Mouse (Mus musculus) CH12.LX (cell line): ENCODE results near the gene Nxpe5.

ENCODE experiments used
- BHLHE40 ChIP-seq: IDR thresholded peaks from 2 replicates; pipeline ENCODE4 v1.6.1; 2011; ENCODE audit warnings: mild to moderate bottlenecking, low read depth, low read length, improper control_type of control experiment
- CTCF ChIP-seq, 2 experiments: IDR thresholded peaks in 1 of 2; conservative IDR thresholded peaks in 1 of 2; 2 replicates each; pipeline ENCODE4 v1.5.1; 2011 to 2012; ENCODE audit warnings: low read depth in 2 of 2, low read length in 2 of 2, improper control_type of control experiment in 1 of 2, inconsistent platforms in 1 of 2, mild to moderate bottlenecking in 1 of 2, moderate library complexity in 1 of 2
- ELF1 ChIP-seq: IDR thresholded peaks from 2 replicates; pipeline ENCODE4 v1.6.1; 2014; ENCODE audit warnings: low read depth, mild to moderate bottlenecking, inconsistent platforms, low read length, improper control_type of control experiment
- EP300 ChIP-seq: IDR thresholded peaks from 2 replicates; pipeline ENCODE4 v1.6.1; 2011; ENCODE audit warnings: low read length, improper control_type of control experiment
- IRF4 ChIP-seq: IDR thresholded peaks from 2 replicates; pipeline ENCODE4 v1.6.1; 2014; ENCODE audit warnings: low read depth, mild to moderate bottlenecking, inconsistent platforms, low read length, improper control_type of control experiment
- MAX ChIP-seq: IDR thresholded peaks from 2 replicates; pipeline ENCODE4 v1.6.1; 2011; ENCODE audit warnings: low read length, improper control_type of control experiment
- NELFE ChIP-seq: IDR thresholded peaks from 2 replicates; pipeline ENCODE4 v1.6.1; 2011; ENCODE audit warnings: low read depth, low read length, improper control_type of control experiment
- POLR2A ChIP-seq: IDR thresholded peaks from 2 replicates; pipeline ENCODE4 v1.6.1; 2011; ENCODE audit warnings: low read depth, mild to moderate bottlenecking, improper control_type of control experiment, low read length
- SIN3A ChIP-seq: IDR thresholded peaks from 2 replicates; pipeline ENCODE4 v1.6.1; 2012; ENCODE audit warnings: low read length, improper control_type of control experiment, inconsistent platforms
- SMC3 ChIP-seq: IDR thresholded peaks from 2 replicates; pipeline ENCODE4 v1.6.1; 2011; ENCODE audit warnings: low read depth, low read length, improper control_type of control experiment
- TCF12 ChIP-seq: IDR thresholded peaks from 2 replicates; pipeline ENCODE4 v1.6.1; 2014; ENCODE audit warnings: low read depth, mild to moderate bottlenecking, inconsistent platforms, low read length, improper control_type of control experiment
- UBTF ChIP-seq: IDR thresholded peaks from 2 replicates; pipeline ENCODE4 v1.6.1; 2012; ENCODE audit warnings: low read depth, mild to moderate bottlenecking, inconsistent platforms, low read length, improper control_type of control experiment, moderate library complexity
- ZNF384 ChIP-seq: IDR thresholded peaks from 2 replicates; pipeline ENCODE4 v1.6.1; 2012; ENCODE audit warnings: low read depth, low read length, improper control_type of control experiment, inconsistent platforms

DNA sequence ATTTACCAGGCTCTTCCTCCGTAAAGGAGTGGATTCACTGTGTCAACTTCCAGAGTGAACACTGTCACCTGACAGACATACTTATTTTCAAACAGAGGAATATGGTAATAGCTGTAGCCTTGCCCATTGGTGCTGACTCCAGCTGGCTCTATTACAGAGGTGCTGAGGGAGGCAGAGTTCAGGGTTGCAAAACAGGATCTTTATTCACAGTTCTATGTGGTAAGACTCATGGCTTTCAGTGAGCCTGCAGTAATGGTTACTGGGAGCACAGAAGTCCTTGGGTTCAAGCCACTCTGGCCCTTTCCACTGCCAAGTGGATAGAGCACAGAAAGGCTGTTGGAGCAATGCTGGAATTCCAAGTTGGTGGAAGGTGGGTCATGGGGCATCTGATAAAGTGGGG is 18.4 kb upstream of the Nxpe5 start:
- TF ChIP-seq ZNF384, result no peak
- TF ChIP-seq ELF1, result no peak
- TF ChIP-seq SIN3A, result no peak
- TF ChIP-seq NELFE, result no peak
- no peak for TF ChIP-seq SMC3
- TF ChIP-seq CTCF (conservative IDR thresholded peaks at IDR 0.05 in 1 of 2, IDR thresholded peaks at IDR 0.05 in 1 of 2; ENCODE audit: low read depth in 2 of 2, low read length in 2 of 2), result no peak
- TF ChIP-seq BHLHE40, result no peak
- TF ChIP-seq TCF12, result no peak
- no peak for TF ChIP-seq MAX
- no peak for TF ChIP-seq EP300
- TF ChIP-seq POLR2A, result no peak
- no peak for TF ChIP-seq UBTF
- TF ChIP-seq IRF4, result no peak
